Mouse (Mus musculus) olfactory bulb, adult 2 months (tissue): ENCODE results near the gene Cdc27.

Experiments
- CTCF ChIP-seq: fragments of 200-500 bp; IDR thresholded peaks from 2 replicates; pipeline ENCODE4 v1.5.1; 2012; ENCODE audit warnings: low read depth, mild to moderate bottlenecking, low read length, moderate library complexity; ENCODE audit not compliant: insufficient read depth
- POLR2A ChIP-seq: fragments of 200-500 bp; IDR thresholded peaks from 2 replicates; pipeline ENCODE4 v1.6.1; 2012; ENCODE audit warnings: mild to moderate bottlenecking, low read depth, low read length, moderate library complexity; ENCODE audit not compliant: insufficient read depth

GRCm38 (mm10) chr11:104510606-104511005 lies 39.8 kb downstream of the Cdc27 start:
- TF ChIP-seq POLR2A (no peak), CTCF (no peak)
